In genomic region chr19:29059688-29060087, GRCm38 (mm10) we compare ENCODE assay signal across 18 mouse cellular contexts. TPM values are rescaled to one million over a fixed set of nuclear protein-coding genes. Genes with fewer than 3 reads are reported as not detected.
DNase-seq lines count a peak whose midpoint lies in the region; ATAC-seq and TF ChIP-seq lines count a peak whose summit lies in the region.
"Had no signal": no experiment of that assay in that cellular context is flagged by ENCODE, and none has a peak within 500 bp of the region (broad histone marks: within the 10 kb centered on the region; RNA-seq: fewer than 3 reads in every experiment).

No protein-coding gene starts in this region.

- no peaks in the 10 kb centered on the region; the same call in 1 of the 2 replicates for H3K4me1 ChIP-seq in kidney, adult 2 months (ENCODE audit: control insufficient read depth, insufficient read depth, low read length)
- H3K4me1 ChIP-seq in midbrain, postnatal 0 days (ENCODE audit: insufficient read depth, low read length): no peaks in the 10 kb centered on the region
- peaks cover 18% of the 10 kb centered on the region for H3K4me1 ChIP-seq in midbrain, embryonic 10.5 days

- 90% methylated on average over 2 of the region's 2 CpGs for WGBS in kidney, adult 2 months
- WGBS in midbrain, postnatal 0 days: 86% methylated on average over 2 of the region's 2 CpGs
- 78% methylated on average over 2 of the region's 2 CpGs for WGBS in midbrain, embryonic 10.5 days

- in situ Hi-C loops in Patski (cut with MboI; ENCODE audit: low pct_unique_long_range_greater_than_20kb): loop anchor here (5.0 kb wide), 3 partner anchors 82 to 293 kb away; no protein-coding TSS in a partner anchor

- no peaks in the 10 kb centered on the region for H3K9me3 ChIP-seq in midbrain, postnatal 0 days (ENCODE audit: low read length)
- H3K9me3 ChIP-seq in midbrain, embryonic 10.5 days (replicated peaks): no peaks in the 10 kb centered on the region
- H3K9me3 ChIP-seq: hindbrain, embryonic 13.5 days; limb, embryonic 12.5 days; lung, embryonic 15.5 days had no signal

- H3K27ac ChIP-seq in kidney, adult 2 months (ENCODE audit: insufficient read depth, low read depth, low read length): no peak overlapping the region
- no peak overlapping the region for H3K27ac ChIP-seq in midbrain, postnatal 0 days (ENCODE audit: low read depth, low read length)
- no peak overlapping the region for H3K27ac ChIP-seq in midbrain, embryonic 10.5 days (replicated peaks)
- H3K27ac ChIP-seq: hindbrain, embryonic 13.5 days; limb, embryonic 12.5 days; lung, embryonic 15.5 days had no signal

- no peak for TF ChIP-seq POLR2A in kidney, adult 2 months (IDR thresholded peaks at IDR 0.05; ENCODE audit: low read depth, low read length)

- TF ChIP-seq CTCF in kidney, adult 2 months (conservative IDR thresholded peaks at IDR 0.05; ENCODE audit: insufficient read depth, insufficient read length, low read depth, low read length): peak; percentile 37; the same call in 1 of the 2 replicates
- peak; percentile 34 for TF ChIP-seq CTCF in midbrain, postnatal 0 days (IDR thresholded peaks at IDR 0.05)
- TF ChIP-seq CTCF in Patski (IDR thresholded peaks at IDR 0.05): peak; percentile 55

- no peak for DNase-seq in kidney, adult 2 months
- DNase-seq in kidney, adult 8-10 months: no peak
- DNase-seq in midbrain, postnatal 0 days (ENCODE audit: low spot score): no peak
- DNase-seq in midbrain, embryonic 10.5 days (ENCODE audit: low spot score): no peak
- no peak for DNase-seq in Patski (ENCODE audit: low read depth, low spot score)
- DNase-seq in urinary bladder, postnatal 36 days (ENCODE audit: low spot score in 2 of 2): no peak
- DNase-seq in cerebellum, adult 18-20 months: no peak
- DNase-seq: adrenal gland, postnatal 10 days; cerebellum, adult 9-11 months; forebrain, postnatal 0 days; gastrocnemius, postnatal 10 days; heart, postnatal 10 days; kidney, adult 9 months; retina, postnatal 1 day; thymus, postnatal 4 days had no signal

- no peak overlapping the region for H3K9ac ChIP-seq in midbrain, postnatal 0 days (replicated peaks; ENCODE audit: low read length, poor library complexity, severe bottlenecking)
- H3K9ac ChIP-seq: forebrain, postnatal 0 days; hindbrain, embryonic 13.5 days; limb, embryonic 12.5 days; lung, embryonic 15.5 days had no signal

- ATAC-seq in midbrain, postnatal 0 days (ENCODE audit: low FRiP score): no peak
- ATAC-seq in Patski: no peak
- ATAC-seq: forebrain, postnatal 0 days had no signal

- CTCF ChIA-PET in Patski (lab: Charles Lee): interaction anchor here (1.4 to 1.5 kb wide), 2 partner anchors 9 to 12 kb away, joined by 4 read pairs; partner anchors contain the start of gene Ak3

- POLR2A ChIA-PET in Patski (lab: Charles Lee): no interaction called here

- no peaks in the 10 kb centered on the region for H3K27me3 ChIP-seq in kidney, adult 2 months (replicated peaks; ENCODE audit: control insufficient read depth, insufficient read depth, low read length)
- H3K27me3 ChIP-seq in midbrain, postnatal 0 days (ENCODE audit: insufficient read depth, low read length): no peaks in the 10 kb centered on the region
- no peaks in the 10 kb centered on the region; the same call in 1 of the 2 replicates for H3K27me3 ChIP-seq in midbrain, embryonic 10.5 days (ENCODE audit: low read depth, poor library complexity, severe bottlenecking)
- no peaks in the 10 kb centered on the region for H3K27me3 ChIP-seq in Patski
- H3K27me3 ChIP-seq: hindbrain, embryonic 13.5 days; limb, embryonic 12.5 days; lung, embryonic 15.5 days had no signal

- H3K4me2 ChIP-seq in midbrain, postnatal 0 days (ENCODE audit: low read depth, low read length, poor library complexity, severe bottlenecking): no peak overlapping the region
- H3K4me2 ChIP-seq: hindbrain, embryonic 13.5 days; limb, embryonic 12.5 days; lung, embryonic 15.5 days had no signal

- H3K36me3 ChIP-seq in kidney, adult 2 months (ENCODE audit: control insufficient read depth, insufficient read depth, low read length): no peaks in the 10 kb centered on the region
- no peaks in the 10 kb centered on the region for H3K36me3 ChIP-seq in midbrain, postnatal 0 days (ENCODE audit: insufficient read depth, low read length)
- no peaks in the 10 kb centered on the region for H3K36me3 ChIP-seq in midbrain, embryonic 10.5 days
- H3K36me3 ChIP-seq: hindbrain, embryonic 13.5 days; limb, embryonic 12.5 days; lung, embryonic 15.5 days had no signal

- H3K4me3 ChIP-seq in kidney, adult 2 months (ENCODE audit: insufficient read depth, low read depth, low read length): no peak overlapping the region
- H3K4me3 ChIP-seq in midbrain, postnatal 0 days (ENCODE audit: low read depth, low read length): no peak overlapping the region
- no peak overlapping the region for H3K4me3 ChIP-seq in midbrain, embryonic 10.5 days
- H3K4me3 ChIP-seq: hindbrain, embryonic 13.5 days; limb, embryonic 12.5 days; lung, embryonic 15.5 days had no signal

RNA-seq across cellular contexts. Expression of gene Ak3, which starts 11.9 kb away (rescaled TPM):
- 155 and 160 TPM in 2 replicates for polyA plus RNA-seq in kidney, adult 2 months (2012; rRNA removed)
- total RNA-seq in midbrain, postnatal 0 days (2014; rRNA removed): 75.4 and 99.4 TPM in 2 replicates
- polyA plus RNA-seq in midbrain, postnatal 0 days (2015; fragmentation: Nextera tagmentation; extraction: Ambion mirVana): 69.0 and 74.6 TPM in 2 replicates
- 90.1 and 102 TPM in 2 replicates for polyA plus RNA-seq in midbrain, embryonic 10.5 days (2016; fragmentation: Nextera tagmentation; extraction: Ambion mirVana)
- polyA plus RNA-seq in Patski (2021): 112 TPM

RNA-seq across cellular contexts. Expression of gene Rcl1, which starts 41.5 kb away (rescaled TPM):
- polyA plus RNA-seq in kidney, adult 2 months (2012; rRNA removed): 16.9 and 17.6 TPM in 2 replicates
- total RNA-seq in midbrain, postnatal 0 days (2014; rRNA removed): 23.6 and 26.1 TPM in 2 replicates
- 34.6 and 37.8 TPM in 2 replicates for polyA plus RNA-seq in midbrain, postnatal 0 days (2015; fragmentation: Nextera tagmentation; extraction: Ambion mirVana)
- polyA plus RNA-seq in midbrain, embryonic 10.5 days (2016; fragmentation: Nextera tagmentation; extraction: Ambion mirVana): 65.3 and 83.0 TPM in 2 replicates
- 21.7 TPM for polyA plus RNA-seq in Patski (2021)
